Mouse (Mus musculus) T-helper 1 cell (primary cell): Measurements from ENCODE around the gene Tspo2.
"Not testable (repeated sequence)": the region's sequence is repeated elsewhere in the genome, so short reads cannot be mapped to it uniquely, and the experiment has no call there.

ENCODE experiments used
- in situ Hi-C: fragments of 300-600 bp; cut with MboI, MseI; formaldehyde crosslinking; loops from one replicate; pipeline ENCODE4 v1.15.1; 2025; ENCODE audit warnings: high pct_unique_total_duplicates

Gene Tspo2

DNA sequence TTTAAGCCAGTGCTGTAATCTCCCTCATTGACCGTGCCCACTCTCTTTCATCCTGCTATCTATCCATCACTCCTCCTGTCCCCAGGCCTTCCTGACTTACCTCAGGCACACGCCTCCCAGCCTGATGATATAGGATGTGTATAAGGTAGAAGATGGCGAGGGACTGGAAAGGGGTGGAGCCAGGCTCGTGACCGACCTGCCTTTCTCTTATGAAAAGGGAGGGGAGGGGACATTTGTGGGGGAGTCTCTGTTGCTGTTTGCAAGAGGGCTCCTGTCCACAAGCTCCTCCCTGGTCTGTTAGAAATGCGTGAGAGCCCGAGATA is at the start of gene Tspo2:
Tspo2 (minus strand) TSS at position 170 of the 323 bp plus-strand sequence.
- in situ Hi-C loops = loop anchor here (10.0 kb wide), 1 partner anchor 1473 kb away; no protein-coding TSS in a partner anchor

DNA sequence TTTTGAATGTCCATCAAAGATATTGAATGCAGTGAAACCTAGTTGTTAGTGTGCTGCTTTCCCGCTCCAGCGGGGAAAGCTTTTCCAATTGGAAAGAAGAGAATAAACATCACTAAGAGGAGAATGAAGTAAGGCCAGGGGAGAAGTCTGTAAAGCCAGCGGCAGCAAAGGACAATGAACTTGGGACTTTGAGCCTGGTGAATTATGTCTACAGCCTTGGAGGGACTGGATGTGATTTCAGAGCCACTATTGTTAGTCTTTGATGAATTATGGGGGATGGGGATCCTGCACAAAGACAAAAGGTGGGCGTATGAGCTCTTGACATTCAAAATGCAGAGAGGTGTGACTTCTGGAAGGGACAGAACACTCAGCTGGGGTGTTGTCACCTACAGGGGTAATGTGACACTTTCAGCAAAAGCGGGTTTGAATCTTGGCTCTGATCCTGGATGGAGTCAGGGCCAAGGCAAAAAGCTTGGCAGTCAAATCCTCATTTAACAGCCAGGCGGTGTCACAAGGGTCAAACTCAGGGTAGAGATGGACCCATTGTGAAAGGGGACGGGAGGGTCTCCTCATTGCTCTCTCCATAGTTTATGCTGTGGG is 49.6 kb upstream of the Tspo2 start:
- in situ Hi-C loops = no loop called here

GRCm38 (mm10) chr17:48497986-48498385 is 46.7 kb upstream of the Tspo2 start:
- in situ Hi-C loops = no loop called here

DNA sequence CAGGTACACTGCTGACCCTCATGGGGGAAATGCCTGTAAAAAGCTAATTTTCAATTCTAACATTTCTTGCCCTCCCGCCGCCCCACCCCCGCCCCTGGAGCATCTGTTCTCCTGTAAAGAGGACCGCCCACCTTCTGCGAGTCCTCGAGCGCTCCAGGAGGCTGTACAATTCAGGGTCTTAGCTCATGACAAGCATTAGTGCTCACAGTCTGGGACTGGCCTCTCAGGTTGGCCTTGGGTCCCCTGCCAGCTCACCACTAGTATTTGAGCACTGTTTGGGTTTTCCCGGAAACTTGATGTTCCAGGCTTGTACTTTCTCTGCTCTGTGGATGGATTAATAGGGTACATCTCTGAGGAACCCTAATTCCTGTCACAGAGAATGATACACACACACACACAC is 42.7 kb upstream of the Tspo2 start:
- in situ Hi-C loops = no loop called here

DNA sequence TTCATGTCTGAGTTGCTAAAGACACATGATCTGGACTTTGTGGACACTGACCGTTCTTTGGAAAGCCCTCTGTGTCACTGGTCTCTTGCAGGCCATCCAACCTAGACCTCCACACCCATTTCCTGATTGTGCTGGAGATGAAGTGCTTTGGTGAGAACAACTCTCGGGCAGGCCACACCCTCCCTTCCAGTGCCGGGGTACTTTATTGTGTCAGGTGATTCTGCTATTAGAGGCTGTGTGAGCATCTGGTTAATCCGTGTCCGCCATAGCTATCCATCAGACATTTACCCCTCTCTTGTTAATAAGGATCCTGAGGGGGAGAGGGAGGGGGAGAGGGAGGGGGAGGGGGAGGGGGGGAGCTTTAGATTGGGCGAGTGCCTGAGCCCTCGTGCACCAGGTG is 42.3 kb upstream of the Tspo2 start:
- in situ Hi-C loops = no loop called here

- in situ Hi-C loops = no loop called here
Measured at GRCm38 (mm10) chr17:48492621-48493020, 41.3 kb upstream of the Tspo2 start.

- in situ Hi-C loops = no loop called here
Measured at GRCm38 (mm10) chr17:48489466-48489865, 38.1 kb upstream of the Tspo2 start.

GRCm38 (mm10) chr17:48484191-48484590 is 32.9 kb upstream of the Tspo2 start:
- in situ Hi-C loops = no loop called here

GRCm38 (mm10) chr17:48483764-48484163 is 32.4 kb upstream of the Tspo2 start:
- in situ Hi-C loops = no loop called here

GRCm38 (mm10) chr17:48479952-48480351 is 28.6 kb upstream of the Tspo2 start:
- in situ Hi-C loops = no loop called here

DNA sequence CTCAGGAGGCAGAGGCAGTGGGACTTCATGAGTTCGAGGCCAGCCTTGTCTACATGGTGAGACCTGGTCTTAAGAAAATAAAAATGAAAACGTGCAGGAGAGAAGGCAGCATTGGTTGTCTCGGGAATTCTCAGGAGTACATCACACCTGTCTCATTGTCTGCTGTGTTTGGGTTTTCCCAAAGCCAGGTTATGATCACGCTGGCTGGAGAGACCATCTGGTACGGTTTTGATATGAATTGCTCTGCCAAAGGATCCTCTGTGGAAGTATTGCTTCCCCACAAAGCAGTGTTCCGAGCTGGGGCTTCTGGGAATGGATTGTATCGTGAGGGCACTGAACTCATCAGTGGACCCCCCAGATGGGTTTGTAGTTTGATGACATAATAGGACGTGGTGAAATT is 24.1 kb upstream of the Tspo2 start:
- in situ Hi-C loops = no loop called here

DNA sequence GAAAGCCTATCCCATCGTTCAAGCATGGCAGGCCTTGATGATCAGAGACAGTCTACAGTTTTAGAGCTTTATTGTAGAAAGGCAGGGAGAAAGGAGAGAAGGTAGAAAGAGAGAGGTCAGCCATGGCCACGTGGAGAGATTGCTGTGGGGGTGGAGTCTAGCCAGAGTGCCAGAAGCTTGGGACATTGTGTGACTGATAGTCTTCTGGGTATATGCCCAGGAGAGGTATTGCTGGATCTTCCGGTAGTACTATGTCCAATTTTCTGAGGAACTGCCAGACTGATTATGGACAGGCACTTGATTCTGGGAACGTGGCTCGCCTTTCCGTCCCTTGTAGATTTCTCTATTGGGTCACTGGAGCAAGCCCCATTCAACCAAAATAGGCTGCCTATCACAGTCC is 23.0 kb upstream of the Tspo2 start:
- in situ Hi-C loops = not testable (repeated sequence)

GRCm38 (mm10) chr17:48467395-48468231 is 16.3 kb upstream of the Tspo2 start:
- in situ Hi-C loops = no loop called here

DNA sequence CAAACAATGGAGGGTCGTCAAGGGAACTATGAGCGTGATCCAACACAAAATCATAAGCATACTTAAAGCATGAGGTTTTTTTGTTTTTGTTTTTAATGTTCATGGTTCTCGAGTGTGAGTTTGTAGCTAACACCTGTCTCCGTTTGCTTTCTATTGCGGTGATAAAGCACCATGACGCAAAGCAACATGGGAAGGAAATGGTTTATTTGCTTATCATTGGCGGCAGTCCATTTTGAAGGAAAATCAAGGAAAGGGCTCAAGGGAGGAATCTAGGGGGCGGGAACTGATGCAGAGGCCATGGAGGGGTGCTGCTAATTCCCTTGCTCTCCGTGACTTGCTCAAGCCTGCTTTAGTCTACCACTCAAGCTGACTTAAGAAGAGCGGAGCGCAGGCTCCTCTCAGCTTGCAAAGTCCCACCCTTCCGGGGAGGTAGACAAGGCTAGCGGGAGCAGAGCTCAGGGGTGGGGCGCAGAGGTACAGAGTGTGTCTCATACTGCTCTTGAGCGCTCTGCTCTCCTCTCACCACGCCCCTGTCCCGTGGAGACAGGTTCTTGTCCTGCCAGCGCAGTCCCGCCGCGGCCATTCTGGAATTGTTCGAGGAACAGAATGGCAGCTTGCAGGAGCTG is 15.6 kb upstream of the Tspo2 start:
- in situ Hi-C loops = no loop called here

- in situ Hi-C loops = no loop called here
Measured at GRCm38 (mm10) chr17:48463391-48463790, 12.1 kb upstream of the Tspo2 start.

- in situ Hi-C loops = no loop called here
Measured at GRCm38 (mm10) chr17:48462096-48462495, 10.8 kb upstream of the Tspo2 start.

GRCm38 (mm10) chr17:48457971-48458653 is 6.8 kb upstream of the Tspo2 start:
- in situ Hi-C loops = loop anchor here (10.0 kb wide), 1 partner anchor 1467 kb away; no protein-coding TSS in a partner anchor

GRCm38 (mm10) chr17:48455955-48456354 is 4.6 kb upstream of the Tspo2 start:
- in situ Hi-C loops = loop anchor here (10.0 kb wide), 1 partner anchor 1469 kb away; no protein-coding TSS in a partner anchor

- in situ Hi-C loops = loop anchor here (10.0 kb wide), 1 partner anchor 1470 kb away; no protein-coding TSS in a partner anchor
Measured at GRCm38 (mm10) chr17:48454688-48455087, 3.4 kb upstream of the Tspo2 start, which contains the start of gene Unc5cl. TSS of gene Unc5cl (plus strand) at chr17:48454901.

- in situ Hi-C loops = loop anchor here (10.0 kb wide), 1 partner anchor 1471 kb away; no protein-coding TSS in a partner anchor
Measured at GRCm38 (mm10) chr17:48454190-48454589, 2.9 kb upstream of the Tspo2 start.

DNA sequence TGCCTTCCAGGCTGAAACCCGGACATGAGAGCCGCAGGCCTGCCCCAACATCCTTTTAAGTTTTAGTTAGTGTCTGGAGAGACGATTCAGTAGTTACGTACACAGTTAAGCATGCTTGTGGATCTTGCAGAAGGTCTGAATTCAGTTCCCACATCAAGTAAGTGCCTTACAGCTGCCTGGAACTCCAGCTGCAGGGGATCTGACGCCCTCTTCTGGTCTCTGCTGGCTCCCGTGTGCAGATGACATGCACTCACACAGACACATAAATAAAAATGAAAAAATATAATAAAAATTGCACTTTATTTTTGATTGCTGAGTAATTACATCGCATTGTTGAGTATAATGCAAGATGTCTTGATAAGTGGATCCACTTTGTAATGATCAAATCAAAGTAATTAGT is 2.2 kb upstream of the Tspo2 start:
- in situ Hi-C loops = loop anchor here (10.0 kb wide), 1 partner anchor 1471 kb away; no protein-coding TSS in a partner anchor
